Mouse (Mus musculus): ENCODE measurements around the gene Kcnn3.

DNA sequence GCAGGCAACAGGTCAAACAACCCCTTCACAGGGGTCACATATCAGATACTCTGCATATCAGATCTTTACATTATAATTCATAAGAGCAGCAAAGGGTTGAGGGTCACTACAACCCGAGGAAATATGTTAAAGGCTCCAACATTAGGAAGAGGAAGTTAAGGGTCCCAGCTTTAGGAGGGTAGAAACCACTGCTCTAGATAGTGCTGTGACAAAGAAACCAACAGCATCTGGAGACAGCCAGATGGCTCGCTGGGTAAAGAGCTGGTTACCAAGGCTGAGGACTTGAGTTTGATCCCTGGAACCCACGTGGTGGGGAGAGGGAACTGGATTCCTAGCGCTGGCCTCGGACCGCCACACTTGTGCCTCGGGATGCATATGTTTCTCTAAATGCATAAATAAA is 47.7 kb upstream of the Kcnn3 start:
- TF ChIP-seq GATA1 (IDR thresholded peaks at IDR 0.05; ENCODE audit: borderline replicate concordance, low read length) (no peak), FLI1 (IDR thresholded peaks at IDR 0.05; ENCODE audit: low read length) (no peak)

Measured in megakaryocyte, embryonic 14.5 days (primary cell).